Mouse (Mus musculus) T-cell, adult 2 months (primary cell): ENCODE data around the gene Kif26b.

Source experiments
- DNase-seq: peaks from one replicate; pipeline ENCODE4 v3.0.0; 2022; ENCODE audit warnings: low spot score

The Kif26b gene

DNA sequence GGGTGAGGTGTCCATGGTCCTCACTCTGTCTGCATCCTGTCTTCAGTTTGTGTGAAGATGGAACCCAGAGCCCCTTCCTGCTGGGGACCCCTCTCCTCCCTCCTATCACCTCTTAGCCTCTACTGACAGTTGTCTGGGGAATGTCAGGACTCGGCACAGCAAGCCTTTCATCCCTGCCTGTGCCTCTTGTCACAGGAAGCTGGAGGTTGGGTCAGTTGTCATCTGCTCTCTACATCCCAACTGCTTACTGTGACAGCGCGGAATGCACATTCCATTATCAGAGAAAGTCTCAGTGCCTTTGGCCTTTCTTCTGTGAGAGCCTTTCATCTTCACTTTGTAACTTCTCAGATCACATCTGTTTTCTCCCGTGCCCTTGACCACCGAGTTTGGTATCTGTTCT lies 132.6 kb downstream of the Kif26b start:
- DNase-seq: no peak

GRCm38 (mm10) chr1:178663539-178663938 lies 134.6 kb downstream of the Kif26b start:
- DNase-seq: no peak

DNA sequence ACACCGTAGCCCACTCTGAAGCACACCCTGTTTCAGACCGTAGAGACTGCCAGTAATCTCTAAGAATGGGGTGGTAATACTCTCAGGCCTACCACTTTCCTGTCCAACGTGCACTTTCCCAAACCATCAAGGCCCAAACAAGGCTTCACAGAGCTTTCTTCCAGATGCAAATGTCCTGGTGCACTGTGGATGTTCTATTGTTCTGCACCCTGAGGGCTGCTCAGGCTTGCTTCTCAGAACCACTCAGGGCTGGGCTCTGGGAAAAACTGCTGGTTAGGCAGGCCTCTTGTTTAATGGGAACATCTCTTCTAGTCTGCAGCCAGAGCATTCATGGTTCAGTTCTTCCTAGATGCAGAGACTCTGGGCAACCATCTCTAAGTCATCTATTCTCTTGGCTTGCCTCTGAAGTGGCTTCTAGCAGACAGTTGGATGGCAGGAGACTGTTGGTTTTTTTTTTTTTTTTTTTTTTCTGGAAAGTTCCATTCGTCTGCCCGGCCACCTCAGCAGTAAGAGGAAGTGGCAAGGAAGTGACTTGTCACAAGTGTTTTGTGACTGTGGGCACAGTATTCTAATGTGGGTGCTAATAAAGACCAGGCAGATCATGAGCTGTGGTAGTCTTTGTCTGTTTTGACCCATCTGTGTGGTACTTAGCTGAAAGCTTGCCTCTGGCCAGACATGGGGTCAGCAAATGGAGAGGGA lies 135.5 kb downstream of the Kif26b start:
- DNase-seq: no peak

GRCm38 (mm10) chr1:178666524-178666923 lies 137.6 kb downstream of the Kif26b start:
- no peak for DNase-seq

DNA sequence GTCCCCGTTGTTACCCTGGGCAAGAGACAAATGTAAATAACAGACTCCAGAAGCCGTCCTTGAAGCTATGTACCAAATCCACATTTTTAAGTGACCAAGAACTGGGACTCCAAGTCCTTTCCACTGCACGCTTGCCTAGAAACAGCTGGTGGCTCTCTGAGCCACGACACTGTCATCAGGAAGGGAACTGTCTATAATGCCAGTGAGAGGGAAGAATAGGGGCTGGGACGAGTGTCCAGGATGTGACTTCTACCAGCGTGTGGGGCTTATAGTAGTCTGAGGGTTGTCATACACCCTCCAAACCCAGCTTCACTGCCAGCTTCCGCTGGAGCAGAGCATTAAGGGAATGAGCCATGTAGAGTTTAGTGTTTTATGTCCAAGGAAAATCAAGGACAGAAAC lies 138.9 kb downstream of the Kif26b start:
- DNase-seq: no peak

- no peak for DNase-seq
Measured at GRCm38 (mm10) chr1:178668907-178669306, 140.0 kb downstream of the Kif26b start.

- DNase-seq: no peak
Measured at GRCm38 (mm10) chr1:178673051-178673450, 144.1 kb downstream of the Kif26b start.

DNA sequence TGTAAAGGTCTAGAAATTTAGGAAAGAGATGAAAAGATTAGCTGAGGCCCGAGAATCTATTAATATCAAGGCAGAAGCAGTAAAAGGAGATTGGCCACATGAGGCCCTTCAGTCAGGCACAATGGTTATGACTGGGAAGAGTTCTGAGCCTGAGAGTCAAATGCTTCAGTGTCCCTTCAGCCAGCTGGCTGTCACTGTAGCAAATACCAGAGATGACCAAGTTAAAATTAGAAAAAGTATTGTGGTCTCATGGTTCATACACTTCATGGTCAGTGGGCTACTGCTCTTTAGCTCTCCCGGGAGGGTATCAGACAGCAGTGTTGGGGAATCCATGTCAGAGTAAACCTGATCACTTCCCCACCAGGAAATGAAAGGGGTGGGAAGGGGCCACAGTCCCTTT lies 144.6 kb downstream of the Kif26b start:
- no peak for DNase-seq

GRCm38 (mm10) chr1:178675542-178676252 lies 146.8 kb downstream of the Kif26b start:
- DNase-seq: no peak

- no peak for DNase-seq
Measured at GRCm38 (mm10) chr1:178677160-178677559, 148.2 kb downstream of the Kif26b start.

- no peak for DNase-seq
Measured at GRCm38 (mm10) chr1:178677630-178678221, 148.8 kb downstream of the Kif26b start.

GRCm38 (mm10) chr1:178683631-178684030 lies 154.7 kb downstream of the Kif26b start:
- no peak for DNase-seq

- DNase-seq: no peak
Measured at GRCm38 (mm10) chr1:178684991-178685680, 156.2 kb downstream of the Kif26b start.

- DNase-seq: no peak
Measured at GRCm38 (mm10) chr1:178686881-178687280, 158.0 kb downstream of the Kif26b start.

- no peak for DNase-seq
Measured at GRCm38 (mm10) chr1:178689512-178689911, 160.6 kb downstream of the Kif26b start.

GRCm38 (mm10) chr1:178691679-178692078 lies 162.8 kb downstream of the Kif26b start:
- no peak for DNase-seq

GRCm38 (mm10) chr1:178700102-178700501 lies 171.2 kb downstream of the Kif26b start:
- no peak for DNase-seq

DNA sequence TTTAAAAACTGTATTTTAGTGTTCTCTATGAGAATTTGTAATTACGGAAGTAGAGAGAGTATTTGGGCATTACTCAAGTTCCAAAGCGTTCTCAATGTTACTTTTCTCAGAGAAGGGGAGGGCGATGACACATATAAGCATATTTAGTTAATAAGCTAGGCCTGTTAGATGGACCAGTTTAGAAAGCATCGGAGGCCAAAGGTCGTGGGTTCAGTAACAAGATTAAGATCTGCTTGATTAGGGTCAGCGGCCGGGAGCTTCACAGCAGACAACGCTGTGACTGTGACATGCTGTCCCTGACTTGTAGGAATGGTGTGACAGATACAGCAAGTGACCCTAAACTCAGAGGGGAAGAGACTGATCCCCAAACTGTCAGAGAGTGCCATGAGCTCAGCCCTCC lies 174.6 kb downstream of the Kif26b start:
- no peak for DNase-seq

- no peak for DNase-seq
Measured at GRCm38 (mm10) chr1:178707925-178708351, 179.0 kb downstream of the Kif26b start.

- DNase-seq: no peak
Measured at GRCm38 (mm10) chr1:178708356-178708755, 179.4 kb downstream of the Kif26b start.

GRCm38 (mm10) chr1:178712189-178712873 lies 183.4 kb downstream of the Kif26b start:
- no peak for DNase-seq

DNA sequence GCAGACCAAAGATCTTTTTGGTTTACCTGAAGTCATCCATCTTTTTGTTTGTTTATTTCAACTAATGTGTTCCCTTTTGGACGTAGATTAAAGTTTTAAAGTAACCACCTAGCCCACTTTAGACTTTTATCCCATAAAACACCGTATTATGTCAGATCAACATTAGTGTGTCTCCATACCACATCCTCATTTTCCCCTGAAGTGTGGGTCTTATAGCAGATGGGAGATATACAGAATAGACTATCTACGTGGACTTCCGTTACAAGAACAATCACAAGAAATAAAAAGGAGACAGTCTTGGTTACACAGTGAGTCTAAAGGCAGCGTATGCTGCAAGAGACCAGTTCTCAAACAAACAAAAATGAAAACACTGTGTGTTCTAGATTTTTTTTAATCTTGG lies 185.3 kb downstream of the Kif26b start:
- no peak for DNase-seq
